Mouse (Mus musculus) hindbrain, embryonic 10.5 days (tissue): ENCODE results near the gene Smarcal1. TPM values are rescaled to one million over a fixed set of nuclear protein-coding genes. Genes with fewer than 3 reads are reported as not detected.

Experiments
- DNase-seq: peaks from one replicate; pipeline ENCODE4 v3.0.0-alpha.2; 2017; ENCODE audit warnings: low spot score
- H3K27ac ChIP-seq: fragments of 300-500 bp; sonication (generic); 2 replicates; pipeline ENCODE4 v1.5.1; 2016; ENCODE audit warnings: mild to moderate bottlenecking, moderate library complexity
- H3K27me3 ChIP-seq: fragments of 300-500 bp; sonication (generic); 2 replicates; pipeline ENCODE4 v1.6.1; 2016; ENCODE audit warnings: mild to moderate bottlenecking; ENCODE audit not compliant: poor library complexity, insufficient read depth, severe bottlenecking
- H3K36me3 ChIP-seq: fragments of 300-500 bp; sonication (generic); 2 replicates; pipeline ENCODE4 v1.6.1; 2016; ENCODE audit warnings: mild to moderate bottlenecking, moderate library complexity
- H3K4me1 ChIP-seq: fragments of 300-500 bp; sonication (generic); replicated peaks from 2 replicates; pipeline ENCODE4 v1.6.1; 2016; ENCODE audit warnings: mild to moderate bottlenecking
- H3K4me3 ChIP-seq: fragments of 300-500 bp; sonication (generic); 2 replicates; pipeline ENCODE4 v1.5.1; 2016; ENCODE audit warnings: mild to moderate bottlenecking, moderate library complexity
- H3K9me3 ChIP-seq: fragments of 300-500 bp; sonication (generic); 2 replicates; pipeline ENCODE4 v1.6.1; 2016; ENCODE audit warnings: mild to moderate bottlenecking, moderate library complexity
- WGBS: fragments of 180-500 bp; shearing (Covaris S2); methylation state at CpG from one replicate; pipeline ENCODE4 v1.1.7; 2016; 5-methylcytosine and 5-hydroxymethylcytosine counted together
- polyA plus RNA-seq: library from polyadenylated mRNA; unstranded; fragments of >200 nt; fragmentation: Nextera tagmentation; extraction: Ambion mirVana; gene quantifications from 2 replicates; pipeline ENCODE4 v1.2.1, GENCODE M21; 2016

Gene Smarcal1
- 31.6 and 32.0 TPM in 2 replicates for polyA plus RNA-seq

- Histone ChIP-seq H3K4me1 (peaks cover 30% of the 10 kb centered on the region), H3K27me3 (peaks cover 2% of the 10 kb centered on the region; the same call in 1 of the 2 replicates), H3K36me3 (peaks cover 28% of the 10 kb centered on the region), H3K4me3 (peak within 1 kb of the TSS; percentile 82), H3K9me3 (no peaks in the 10 kb centered on the region), H3K27ac (peak within 1 kb of the TSS; percentile 93)
- DNase-seq, result peak; percentile 94
- under 1% methylated on average over 25 of the region's 25 CpGs for WGBS
These were observed at the start of gene Smarcal1 for GRCm38 (mm10) chr1:72582947-72583731. Gene Smarcal1 (plus strand): TSS chr1:72583251.

- no peak overlapping the region for H3K4me3 ChIP-seq
- H3K27me3 ChIP-seq, result peaks cover 37% of the 10 kb centered on the region
- peaks cover 23% of the 10 kb centered on the region for H3K4me1 ChIP-seq
- DNase-seq, result no peak
- H3K27ac ChIP-seq, result no peak overlapping the region
- H3K36me3 ChIP-seq, result no peaks in the 10 kb centered on the region
- H3K9me3 ChIP-seq, result no peaks in the 10 kb centered on the region
These were observed 49.6 kb upstream of the Smarcal1 start for GRCm38 (mm10) chr1:72533439-72533838.

- H3K4me3 ChIP-seq, result peak overlapping the region; percentile 56
- H3K27ac ChIP-seq, result peak overlapping the region; percentile 72; the same call in 1 of the 2 replicates
- H3K27me3 ChIP-seq, result peaks cover 37% of the 10 kb centered on the region
- DNase-seq, result peak; percentile 42
- no peaks in the 10 kb centered on the region for H3K36me3 ChIP-seq
- H3K9me3 ChIP-seq, result no peaks in the 10 kb centered on the region
- H3K4me1 ChIP-seq, result peaks cover 23% of the 10 kb centered on the region
- WGBS, result 3% methylated on average over 36 of the region's 36 CpGs
These were observed 47.1 kb upstream of the Smarcal1 start for GRCm38 (mm10) chr1:72535725-72536571.

GRCm38 (mm10) chr1:72536611-72537351, 46.3 kb upstream of the Smarcal1 start, which contains the start of gene March4:
Gene March4 (minus strand): TSS chr1:72536930.
- peak within 1 kb of the TSS; percentile 72 for H3K27ac ChIP-seq
- peak within 1 kb of the TSS; percentile 56 for H3K4me3 ChIP-seq
- peak; percentile 80 for DNase-seq
- H3K36me3 ChIP-seq, result no peaks in the 10 kb centered on the region
- no peaks in the 10 kb centered on the region for H3K9me3 ChIP-seq
- H3K4me1 ChIP-seq, result peaks cover 23% of the 10 kb centered on the region
- under 1% methylated on average over 41 of the region's 41 CpGs for WGBS
- peaks cover 37% of the 10 kb centered on the region for H3K27me3 ChIP-seq

GRCm38 (mm10) chr1:72538266-72538665, 44.8 kb upstream of the Smarcal1 start:
- Histone ChIP-seq H3K4me3 (no peak overlapping the region), H3K36me3 (no peaks in the 10 kb centered on the region), H3K27ac (no peak overlapping the region), H3K9me3 (no peaks in the 10 kb centered on the region), H3K27me3 (peaks cover 37% of the 10 kb centered on the region), H3K4me1 (peaks cover 23% of the 10 kb centered on the region)
- no peak for DNase-seq
- WGBS, result 75% methylated on average over 5 of the region's 5 CpGs

- H3K4me1 ChIP-seq, result no peaks in the 10 kb centered on the region
- no peak overlapping the region for H3K27ac ChIP-seq
- DNase-seq, result no peak
- no peaks in the 10 kb centered on the region for H3K36me3 ChIP-seq
- no peaks in the 10 kb centered on the region for H3K27me3 ChIP-seq
- H3K4me3 ChIP-seq, result no peak overlapping the region
- no peaks in the 10 kb centered on the region for H3K9me3 ChIP-seq
- whole genome bisulfite sequencing, result 84% methylated on average over 2 of the region's 2 CpGs
These were observed 32.7 kb upstream of the Smarcal1 start for GRCm38 (mm10) chr1:72550317-72550716.

GRCm38 (mm10) chr1:72556471-72556870, 26.6 kb upstream of the Smarcal1 start:
- H3K36me3 ChIP-seq, result no peaks in the 10 kb centered on the region
- no peaks in the 10 kb centered on the region for H3K9me3 ChIP-seq
- no peak overlapping the region for H3K27ac ChIP-seq
- H3K4me3 ChIP-seq, result no peak overlapping the region
- WGBS, result 81% methylated on average over 3 of the region's 3 CpGs
- no peak for DNase-seq
- no peaks in the 10 kb centered on the region for H3K27me3 ChIP-seq
- H3K4me1 ChIP-seq, result no peaks in the 10 kb centered on the region

- no peaks in the 10 kb centered on the region for H3K27me3 ChIP-seq
- H3K4me3 ChIP-seq, result no peak overlapping the region
- 49% methylated on average over 2 of the region's 2 CpGs for WGBS
- no peaks in the 10 kb centered on the region for H3K9me3 ChIP-seq
- H3K4me1 ChIP-seq, result no peaks in the 10 kb centered on the region
- H3K27ac ChIP-seq, result no peak overlapping the region
- DNase-seq, result no peak
- no peaks in the 10 kb centered on the region for H3K36me3 ChIP-seq
These were observed 24.4 kb upstream of the Smarcal1 start for GRCm38 (mm10) chr1:72558625-72559024.

GRCm38 (mm10) chr1:72564334-72564962, 18.6 kb upstream of the Smarcal1 start:
- H3K4me3 ChIP-seq, result no peak overlapping the region
- WGBS, result 84% methylated on average over 6 of the region's 6 CpGs
- no peak overlapping the region for H3K27ac ChIP-seq
- DNase-seq, result no peak
- H3K36me3 ChIP-seq, result no peaks in the 10 kb centered on the region
- H3K27me3 ChIP-seq, result no peaks in the 10 kb centered on the region
- no peaks in the 10 kb centered on the region for H3K4me1 ChIP-seq
- H3K9me3 ChIP-seq, result no peaks in the 10 kb centered on the region

GRCm38 (mm10) chr1:72567056-72567455, 16.0 kb upstream of the Smarcal1 start:
- Histone ChIP-seq H3K4me1 (no peaks in the 10 kb centered on the region), H3K27ac (no peak overlapping the region), H3K4me3 (no peak overlapping the region)

GRCm38 (mm10) chr1:72568725-72569124, 14.3 kb upstream of the Smarcal1 start:
- Histone ChIP-seq H3K4me3 (no peak overlapping the region), H3K4me1 (no peaks in the 10 kb centered on the region), H3K27me3 (no peaks in the 10 kb centered on the region), H3K36me3 (no peaks in the 10 kb centered on the region), H3K9me3 (no peaks in the 10 kb centered on the region), H3K27ac (no peak overlapping the region)
- 96% methylated on average over 8 of the region's 8 CpGs for WGBS
- no peak for DNase-seq

More at GRCm38 (mm10) chr1:72567056-72567455, 16.0 kb upstream of the Smarcal1 start:
- Histone ChIP-seq H3K9me3 (no peaks in the 10 kb centered on the region), H3K27me3 (no peaks in the 10 kb centered on the region), H3K36me3 (no peaks in the 10 kb centered on the region)
- WGBS, result 41% methylated on average over 9 of the region's 9 CpGs
- DNase-seq, result peak; percentile 15

GRCm38 (mm10) chr1:72574047-72574446, 9.0 kb upstream of the Smarcal1 start:
- Histone ChIP-seq H3K27me3 (peaks cover 27% of the 10 kb centered on the region), H3K4me1 (peaks cover 21% of the 10 kb centered on the region), H3K9me3 (no peaks in the 10 kb centered on the region), H3K27ac (no peak overlapping the region), H3K36me3 (no peaks in the 10 kb centered on the region), H3K4me3 (no peak overlapping the region)
- WGBS, result 77% methylated on average over 7 of the region's 7 CpGs
- no peak for DNase-seq
